In the genomic region with DNA sequence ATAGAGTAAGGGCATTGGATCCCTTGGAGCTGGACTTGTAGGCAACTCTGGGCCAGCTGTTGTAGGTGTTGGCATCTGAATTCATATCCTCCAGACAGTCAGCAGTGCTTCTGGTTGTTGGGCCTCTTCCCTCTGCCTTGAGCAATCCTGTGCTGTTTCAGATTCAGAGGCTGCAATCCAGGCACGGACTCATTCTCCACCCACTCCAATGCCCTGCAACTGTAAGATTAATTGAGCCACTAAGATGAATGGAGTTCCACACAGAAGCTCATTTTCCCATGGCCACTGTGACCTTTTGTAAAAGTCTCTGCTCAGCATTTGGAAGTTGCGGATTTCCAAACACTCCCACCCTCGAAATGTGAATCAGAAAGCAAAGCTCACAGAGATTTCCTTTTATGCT, we compare ENCODE assay signal across 16 mouse cellular contexts.
DNase-seq lines count a peak whose midpoint lies in the region; ATAC-seq and TF ChIP-seq lines count a peak whose summit lies in the region.
"Had no signal": no experiment of that assay in that cellular context is flagged by ENCODE, and none has a peak within 500 bp of the region (broad histone marks: within the 10 kb centered on the region; RNA-seq: fewer than 3 reads in every experiment).

No protein-coding gene starts in this region.

- peak; percentile 2 to 4 for DNase-seq in kidney, postnatal 36 days
- no peak for DNase-seq in kidney, adult 11 months
- DNase-seq in adrenal gland, adult (ENCODE audit: inconsistent age in 2 of 2, low spot score in 1 of 2), result peak; percentile 77 to 91
- peak; percentile 77 for DNase-seq in adrenal gland, adult 8-10 months
- DNase-seq in hindbrain, postnatal 0 days (ENCODE audit: low spot score), result no peak
- no peak for DNase-seq in right cerebral cortex, postnatal 14 days
- DNase-seq in cerebellum, adult 11 months, result no peak
- DNase-seq: cerebellum, adult 9-10 months; gastrocnemius, adult 2 months had no signal

- peak overlapping the region; percentile 15; the same call in 1 of the 2 replicates for H3K27ac ChIP-seq in hindbrain, postnatal 0 days
- H3K27ac ChIP-seq: embryonic facial prominence, embryonic 13.5 days; forebrain, embryonic 13.5 days; gastrocnemius, adult 2 months; heart, embryonic 13.5 days; liver, embryonic 14.5 days had no signal

- ATAC-seq in hindbrain, postnatal 0 days, result no peak
- ATAC-seq: forebrain, embryonic 13.5 days; inflammation-experienced regulatory T-cells, adult 6 months; Patski had no signal

- H3K9me3 ChIP-seq in hindbrain, postnatal 0 days (ENCODE audit: low read length), result no peaks in the 10 kb centered on the region
- H3K9me3 ChIP-seq: embryonic facial prominence, embryonic 13.5 days; forebrain, embryonic 13.5 days; heart, embryonic 13.5 days had no signal

- TF ChIP-seq CTCF in hindbrain, postnatal 0 days (IDR thresholded peaks at IDR 0.05; ENCODE audit: low read depth), result no peak

- H3K36me3 ChIP-seq in hindbrain, postnatal 0 days (ENCODE audit: insufficient read depth, low read length), result no peaks in the 10 kb centered on the region
- H3K36me3 ChIP-seq: embryonic facial prominence, embryonic 13.5 days; heart, embryonic 13.5 days had no signal

- H3K4me1 ChIP-seq in hindbrain, postnatal 0 days (ENCODE audit: insufficient read depth, low read length), result 0 out of 2 replicates have a peak, but pooled peaks cover 4% of the 10 kb centered on the region
- H3K4me1 ChIP-seq: embryonic facial prominence, embryonic 13.5 days; forebrain, embryonic 13.5 days; heart, embryonic 13.5 days had no signal

- 35% methylated on average over 3 of the region's 3 CpGs for WGBS in hindbrain, postnatal 0 days

- no peak overlapping the region for H3K9ac ChIP-seq in hindbrain, postnatal 0 days (replicated peaks; ENCODE audit: low read length)
- H3K9ac ChIP-seq: embryonic facial prominence, embryonic 13.5 days; forebrain, embryonic 13.5 days; heart, embryonic 13.5 days; liver, embryonic 14.5 days had no signal

- H3K27me3 ChIP-seq in hindbrain, postnatal 0 days (ENCODE audit: insufficient read depth, low read length), result no peaks in the 10 kb centered on the region
- H3K27me3 ChIP-seq: embryonic facial prominence, embryonic 13.5 days; forebrain, embryonic 13.5 days; heart, embryonic 13.5 days; Patski had no signal

- H3K4me2 ChIP-seq in hindbrain, postnatal 0 days (ENCODE audit: low read depth, low read length), result no peak overlapping the region
- H3K4me2 ChIP-seq: embryonic facial prominence, embryonic 13.5 days; forebrain, embryonic 13.5 days; heart, embryonic 13.5 days had no signal

- no peak overlapping the region for H3K4me3 ChIP-seq in hindbrain, postnatal 0 days (ENCODE audit: low read length)
- H3K4me3 ChIP-seq: embryonic facial prominence, embryonic 13.5 days; forebrain, embryonic 13.5 days; gastrocnemius, adult 2 months; heart, embryonic 13.5 days; myocyte had no signal

Comparison
In these comparisons a context has a peak if more than half of its experiments do, and no peak if none do; other contexts are left out.
1. DNase-seq: peak in kidney, postnatal 36 days (2 of 2), adrenal gland, adult (2 of 2) and adrenal gland, adult 8-10 months (single experiment); none in kidney, adult 11 months (single experiment), hindbrain, postnatal 0 days (single experiment), right cerebral cortex, postnatal 14 days (single experiment) and cerebellum, adult 11 months (single experiment).